Mouse (Mus musculus) kidney, adult 2 months (tissue): ENCODE results near the gene Necab2.

Source experiments
- CTCF ChIP-seq: fragments of 200-500 bp; conservative IDR thresholded peaks from 2 replicates; pipeline ENCODE4 v1.5.1; 2011; ENCODE audit warnings: low read depth, mild to moderate bottlenecking, control low read depth, low read length, moderate library complexity, mixed read lengths; ENCODE audit not compliant: insufficient read depth, insufficient read length
- POLR2A ChIP-seq: fragments of 200-500 bp; IDR thresholded peaks from one replicate; pipeline ENCODE4 v1.6.1; 2011; ENCODE audit warnings: low read depth, low read length, control low read depth

DNA sequence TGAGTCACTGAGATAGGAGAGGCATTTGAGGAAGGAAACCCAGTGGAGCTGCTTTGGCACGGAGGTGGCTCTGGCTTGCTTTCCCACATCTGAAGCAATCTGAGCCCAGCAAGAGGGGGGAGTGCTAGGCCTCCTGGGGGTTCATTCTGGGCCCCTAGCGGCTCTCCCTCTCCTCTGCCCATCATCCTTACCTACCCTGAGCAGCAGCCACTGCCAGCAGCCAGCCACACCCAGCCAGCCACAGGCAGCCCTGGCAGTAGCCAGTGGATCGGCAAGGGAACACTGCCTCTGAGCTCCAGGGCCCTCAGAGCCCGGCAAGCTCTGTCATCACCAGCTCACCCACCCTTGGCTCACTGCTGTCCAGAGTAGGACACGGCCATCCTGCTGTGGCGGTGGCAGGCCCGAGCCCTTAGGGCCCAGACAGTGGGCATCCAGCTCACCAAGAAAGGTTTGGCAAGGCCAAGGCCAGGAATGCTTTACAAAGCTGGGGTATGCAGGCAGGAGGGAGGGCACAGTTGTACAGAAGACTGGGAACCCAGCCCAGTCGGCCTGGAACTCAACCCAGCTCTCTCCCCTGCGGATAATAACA lies 24.3 kb upstream of the Necab2 start:
- no peak for TF ChIP-seq POLR2A
- no peak for TF ChIP-seq CTCF
